Comparison of ENCODE assay signal across 11 mouse cellular contexts in the genomic region with DNA sequence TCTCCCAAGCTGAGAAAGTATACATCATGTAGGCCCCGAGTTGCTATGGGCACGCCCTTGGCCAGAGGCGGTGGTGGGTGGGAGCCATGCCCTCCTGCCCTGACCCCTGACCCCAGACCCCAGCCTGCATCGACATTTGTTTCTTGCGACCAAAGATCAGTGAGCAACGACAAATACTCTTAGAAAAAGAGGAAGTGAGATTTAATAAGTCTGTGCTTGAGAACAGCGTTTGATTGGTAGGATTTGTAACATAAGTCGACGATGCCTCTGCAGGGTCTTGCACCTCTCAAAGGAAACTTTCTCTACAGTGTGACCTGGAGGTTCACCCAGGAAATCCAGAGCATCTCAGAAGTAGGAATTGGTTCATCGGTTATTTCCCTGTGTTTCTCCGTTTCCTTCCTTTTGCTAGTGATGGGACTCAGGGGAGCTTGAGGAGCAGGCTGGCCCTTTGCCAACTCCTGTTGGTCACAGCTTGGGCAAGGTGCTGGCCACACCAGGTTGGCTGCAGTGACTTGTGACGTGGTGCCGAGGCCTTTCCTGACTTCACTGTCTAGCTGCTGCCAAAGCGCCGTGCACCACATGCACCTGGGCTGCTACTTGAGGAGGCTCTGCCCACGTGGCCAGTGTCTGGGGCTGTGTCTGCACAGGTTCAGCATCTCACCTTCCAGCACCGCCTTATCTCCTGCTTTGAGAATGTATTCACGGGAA. TPM values are rescaled to one million over a fixed set of nuclear protein-coding genes. Genes with fewer than 3 reads are reported as not detected.
A peak's percentile ranks its signal among the peaks of the same experiment; 100 is the strongest.
DNase-seq lines count a peak whose midpoint lies in the region; ATAC-seq and TF ChIP-seq lines count a peak whose summit lies in the region.
"Had no signal": no experiment of that assay in that cellular context is flagged by ENCODE, and none has a peak within 500 bp of the region (broad histone marks: within the 10 kb centered on the region; RNA-seq: fewer than 3 reads in every experiment).

No protein-coding gene starts in this region.

- WGBS in cerebellum, adult 2 months, result 38% methylated on average over 18 of the region's 18 CpGs
- 69% methylated on average over 18 of the region's 18 CpGs for WGBS in hindbrain, embryonic 14.5 days
- WGBS in heart, embryonic 12.5 days, result 84% methylated on average over 18 of the region's 18 CpGs

- H3K9me3 ChIP-seq in hindbrain, embryonic 14.5 days (ENCODE audit: control insufficient read depth, low read length), result no peaks in the 10 kb centered on the region
- H3K9me3 ChIP-seq in heart, embryonic 12.5 days (replicated peaks), result no peaks in the 10 kb centered on the region
- H3K9me3 ChIP-seq: limb, embryonic 13.5 days had no signal

- peak; percentile 16 for DNase-seq in adrenal gland, postnatal 25 days
- no peak for DNase-seq in adrenal gland, adult 2 months
- peak; percentile 86 for DNase-seq in A20 (ENCODE audit: low read depth, low spot score)
- peak; percentile 51 to 64 for DNase-seq in cerebellum, adult 2 months
- no peak for DNase-seq in hindbrain, embryonic 14.5 days (ENCODE audit: low spot score)
- no peak for DNase-seq in thymus, postnatal 4 days
- DNase-seq: gastrocnemius, postnatal 25 days; kidney, adult 11 months had no signal

- TF ChIP-seq POLR2A in cerebellum, adult 2 months (IDR thresholded peaks at IDR 0.05; ENCODE audit: borderline replicate concordance, insufficient read depth, low read length), result no peak

- H3K36me3 ChIP-seq in hindbrain, embryonic 14.5 days (replicated peaks; ENCODE audit: control insufficient read depth, insufficient read depth), result peaks cover 72% of the 10 kb centered on the region
- H3K36me3 ChIP-seq in heart, embryonic 12.5 days, result peaks cover 68% of the 10 kb centered on the region

- no peak overlapping the region for H3K9ac ChIP-seq in hindbrain, embryonic 14.5 days
- no peak overlapping the region for H3K9ac ChIP-seq in heart, embryonic 12.5 days
- H3K9ac ChIP-seq: limb, embryonic 13.5 days had no signal

- H3K27ac ChIP-seq in cerebellum, adult 2 months (ENCODE audit: insufficient read depth, low read length), result no peak overlapping the region
- H3K27ac ChIP-seq in hindbrain, embryonic 14.5 days, result no peak overlapping the region
- H3K27ac ChIP-seq in heart, embryonic 12.5 days (ENCODE audit: poor library complexity, severe bottlenecking), result no peak overlapping the region
- H3K27ac ChIP-seq: limb, embryonic 13.5 days had no signal

- peak; percentile 45 for ATAC-seq in megakaryocyte progenitor cell, adult 5-6 weeks (replicated peaks; ENCODE audit: poor library complexity)
- ATAC-seq in hindbrain, embryonic 14.5 days (ENCODE audit: low FRiP score), result no peak
- ATAC-seq in heart, embryonic 12.5 days (ENCODE audit: insufficient number of reproducible peaks, low FRiP score), result no peak

- no peak overlapping the region for H3K4me2 ChIP-seq in hindbrain, embryonic 14.5 days (replicated peaks)
- H3K4me2 ChIP-seq in heart, embryonic 12.5 days, result no peak overlapping the region
- H3K4me2 ChIP-seq: limb, embryonic 13.5 days had no signal

- no peak for TF ChIP-seq CTCF in cerebellum, adult 2 months (IDR thresholded peaks at IDR 0.05; ENCODE audit: borderline replicate concordance, insufficient read depth, low read depth, low read length)

- peaks cover 14% of the 10 kb centered on the region for H3K4me1 ChIP-seq in cerebellum, adult 2 months (ENCODE audit: control insufficient read depth, insufficient read depth, low read length)
- peaks cover 4% of the 10 kb centered on the region; the same call in 1 of the 2 replicates for H3K4me1 ChIP-seq in hindbrain, embryonic 14.5 days (replicated peaks; ENCODE audit: control insufficient read depth, insufficient read depth, low read length)
- peaks cover 6% of the 10 kb centered on the region for H3K4me1 ChIP-seq in heart, embryonic 12.5 days (replicated peaks)

- H3K27me3 ChIP-seq in cerebellum, adult 2 months (ENCODE audit: control insufficient read depth, insufficient read depth, low read length), result no peaks in the 10 kb centered on the region
- H3K27me3 ChIP-seq in hindbrain, embryonic 14.5 days (ENCODE audit: control insufficient read depth, insufficient read depth, low read length), result no peaks in the 10 kb centered on the region
- H3K27me3 ChIP-seq in heart, embryonic 12.5 days (replicated peaks), result no peaks in the 10 kb centered on the region
- H3K27me3 ChIP-seq: limb, embryonic 13.5 days had no signal

- H3K4me3 ChIP-seq in cerebellum, adult 2 months (replicated peaks; ENCODE audit: insufficient read depth, low read depth, low read length), result no peak overlapping the region
- no peak overlapping the region for H3K4me3 ChIP-seq in hindbrain, embryonic 14.5 days (replicated peaks; ENCODE audit: low read length)
- H3K4me3 ChIP-seq in heart, embryonic 12.5 days, result no peak overlapping the region
- H3K4me3 ChIP-seq: limb, embryonic 13.5 days had no signal

RNA-seq across cellular contexts. Expression of a gene that starts 5.9 kb away (rescaled TPM):
- 7.7 and 12.2 TPM in 2 replicates for total RNA-seq in adrenal gland, postnatal 25 days (2021)
- total RNA-seq in adrenal gland, adult 2 months (2021), result 1 to 10 TPM; 6.3 to 6.9 TPM
- polyA plus RNA-seq in adrenal gland, adult 2 months (2012; rRNA removed), result 3.5 and 3.6 TPM in 2 replicates
- 6.4 and 8.0 TPM in 2 replicates for polyA plus RNA-seq in cerebellum, adult 2 months (2012; rRNA removed)
- 5.2 and 6.5 TPM in 2 replicates for total RNA-seq in megakaryocyte progenitor cell, adult 5-6 weeks (2015)
- total RNA-seq in megakaryocyte progenitor cell, adult 5-6 weeks (2017), result 4.9 and 6.1 TPM in 2 replicates
- polyA plus RNA-seq in hindbrain, embryonic 14.5 days (2014; fragmentation: Nextera tagmentation; extraction: Ambion mirVana), result 5.6 and 8.3 TPM in 2 replicates
- 4.1 and 4.6 TPM in 2 replicates for polyA plus RNA-seq in heart, embryonic 12.5 days (2016; fragmentation: Nextera tagmentation; extraction: Ambion mirVana)

RNA-seq across cellular contexts. Expression of a gene that starts 37.2 kb away (rescaled TPM):
- total RNA-seq in adrenal gland, postnatal 25 days (2021), result 102 and 119 TPM in 2 replicates
- 100 to 1,000 TPM; 115 to 128 TPM for total RNA-seq in adrenal gland, adult 2 months (2021)
- 99.0 and 107 TPM in 2 replicates for polyA plus RNA-seq in adrenal gland, adult 2 months (2012; rRNA removed)
- polyA plus RNA-seq in cerebellum, adult 2 months (2012; rRNA removed), result 132 and 145 TPM in 2 replicates
- 41.6 and 41.9 TPM in 2 replicates for total RNA-seq in megakaryocyte progenitor cell, adult 5-6 weeks (2015)
- 181 and 235 TPM in 2 replicates for total RNA-seq in megakaryocyte progenitor cell, adult 5-6 weeks (2017)
- 123 and 136 TPM in 2 replicates for polyA plus RNA-seq in hindbrain, embryonic 14.5 days (2014; fragmentation: Nextera tagmentation; extraction: Ambion mirVana)
- polyA plus RNA-seq in heart, embryonic 12.5 days (2016; fragmentation: Nextera tagmentation; extraction: Ambion mirVana), result 125 and 127 TPM in 2 replicates

Comparison
In these comparisons a context has a peak if more than half of its experiments do, and no peak if none do; other contexts are left out.
1. DNase-seq: peak in adrenal gland, postnatal 25 days (single experiment), A20 (single experiment) and cerebellum, adult 2 months (2 of 2); none in adrenal gland, adult 2 months (single experiment), hindbrain, embryonic 14.5 days (single experiment) and thymus, postnatal 4 days (single experiment).